8 mouse cellular contexts compared by ENCODE assay signal in genomic region chr7:98102488-98102887, GRCm38 (mm10). TPM values are rescaled to one million over a fixed set of nuclear protein-coding genes. Genes with fewer than 3 reads are reported as not detected.
DNase-seq lines count a peak whose midpoint lies in the region; ATAC-seq lines count a peak whose summit lies in the region.

No protein-coding gene starts in this region.

- WGBS in heart, embryonic 16.5 days: 92% methylated on average over 11 of the region's 11 CpGs
- 94% methylated on average over 11 of the region's 11 CpGs for WGBS in embryonic facial prominence, embryonic 13.5 days
- 96% methylated on average over 11 of the region's 11 CpGs for WGBS in intestine, embryonic 14.5 days
- WGBS in midbrain, embryonic 16.5 days: 95% methylated on average over 11 of the region's 11 CpGs

- H3K9ac ChIP-seq in heart, embryonic 16.5 days (ENCODE audit: low read length): peak overlapping the region; percentile 72
- peak overlapping the region; percentile 67; the same call in 1 of the 2 replicates for H3K9ac ChIP-seq in embryonic facial prominence, embryonic 13.5 days
- H3K9ac ChIP-seq in intestine, embryonic 14.5 days (ENCODE audit: low read length): no peak overlapping the region; the same call in 1 of the 2 replicates
- H3K9ac ChIP-seq in midbrain, embryonic 16.5 days (ENCODE audit: low read depth, low read length): peak overlapping the region; percentile 56

- H3K9me3 ChIP-seq in heart, embryonic 16.5 days (replicated peaks; ENCODE audit: control insufficient read depth, low read length): peaks cover 3% of the 10 kb centered on the region
- no peaks in the 10 kb centered on the region for H3K9me3 ChIP-seq in embryonic facial prominence, embryonic 13.5 days
- H3K9me3 ChIP-seq in intestine, embryonic 14.5 days (ENCODE audit: control insufficient read depth, low read length): peaks cover 2% of the 10 kb centered on the region
- no peaks in the 10 kb centered on the region for H3K9me3 ChIP-seq in midbrain, embryonic 16.5 days (replicated peaks; ENCODE audit: control insufficient read depth, low read length, poor library complexity, severe bottlenecking)

- no peak for DNase-seq in heart, postnatal 4 days
- DNase-seq in intestine, embryonic 14.5 days (ENCODE audit: low spot score): no peak
- DNase-seq in right cerebral cortex, adult 2 months (ENCODE audit: low spot score in 2 of 2): no peak
- DNase-seq in layer of hippocampus, adult 8-10 months (ENCODE audit: low spot score in 2 of 2): no peak

- no peak overlapping the region for H3K4me3 ChIP-seq in heart, embryonic 16.5 days (ENCODE audit: low read length)
- H3K4me3 ChIP-seq in embryonic facial prominence, embryonic 13.5 days: no peak overlapping the region
- no peak overlapping the region for H3K4me3 ChIP-seq in intestine, embryonic 14.5 days (ENCODE audit: low read depth, low read length)
- no peak overlapping the region for H3K4me3 ChIP-seq in midbrain, embryonic 16.5 days (ENCODE audit: low read depth, low read length)

- peaks cover 2% of the 10 kb centered on the region for H3K36me3 ChIP-seq in heart, embryonic 16.5 days (ENCODE audit: control insufficient read depth, insufficient read depth)
- H3K36me3 ChIP-seq in embryonic facial prominence, embryonic 13.5 days: peaks cover 5% of the 10 kb centered on the region
- H3K36me3 ChIP-seq in intestine, embryonic 14.5 days (ENCODE audit: control insufficient read depth, insufficient read depth, low read length): 0 out of 2 replicates have a peak, but pooled peaks cover 6% of the 10 kb centered on the region
- peaks cover 3% of the 10 kb centered on the region for H3K36me3 ChIP-seq in midbrain, embryonic 16.5 days (ENCODE audit: control insufficient read depth, insufficient read depth, low read length)

- peak overlapping the region; percentile 68; the same call in 1 of the 2 replicates for H3K27ac ChIP-seq in heart, embryonic 16.5 days (ENCODE audit: low read length)
- no peak overlapping the region for H3K27ac ChIP-seq in embryonic facial prominence, embryonic 13.5 days
- 0 out of 2 replicates have a peak overlapping the region, but pooled peaks have one; percentile 34 for H3K27ac ChIP-seq in intestine, embryonic 14.5 days (ENCODE audit: low read depth)
- H3K27ac ChIP-seq in midbrain, embryonic 16.5 days (ENCODE audit: low read length): peak overlapping the region; percentile 56; the same call in 1 of the 2 replicates

- H3K27me3 ChIP-seq in heart, embryonic 16.5 days (ENCODE audit: control insufficient read depth, insufficient read depth, low read length): no peaks in the 10 kb centered on the region; the same call in 1 of the 2 replicates
- no peaks in the 10 kb centered on the region for H3K27me3 ChIP-seq in embryonic facial prominence, embryonic 13.5 days
- no peaks in the 10 kb centered on the region for H3K27me3 ChIP-seq in intestine, embryonic 14.5 days (replicated peaks; ENCODE audit: control insufficient read depth, insufficient read depth, low read length)
- no peaks in the 10 kb centered on the region for H3K27me3 ChIP-seq in midbrain, embryonic 16.5 days (ENCODE audit: control insufficient read depth, insufficient read depth, low read depth, low read length)

- peaks cover 16% of the 10 kb centered on the region for H3K4me1 ChIP-seq in heart, embryonic 16.5 days (ENCODE audit: control insufficient read depth, insufficient read depth, low read length)
- peaks cover 7% of the 10 kb centered on the region; the same call in 1 of the 2 replicates for H3K4me1 ChIP-seq in embryonic facial prominence, embryonic 13.5 days
- H3K4me1 ChIP-seq in intestine, embryonic 14.5 days (replicated peaks; ENCODE audit: control insufficient read depth, insufficient read depth, low read length): peaks cover 6% of the 10 kb centered on the region
- peaks cover 5% of the 10 kb centered on the region; the same call in 1 of the 2 replicates for H3K4me1 ChIP-seq in midbrain, embryonic 16.5 days (ENCODE audit: control insufficient read depth, insufficient read depth, low read length)

- H3K4me2 ChIP-seq in heart, embryonic 16.5 days (ENCODE audit: low read depth, low read length): peak overlapping the region; percentile 65; the same call in 1 of the 2 replicates
- H3K4me2 ChIP-seq in embryonic facial prominence, embryonic 13.5 days: peak overlapping the region; percentile 57
- H3K4me2 ChIP-seq in intestine, embryonic 14.5 days (ENCODE audit: low read length): peak overlapping the region; percentile 48; the same call in 1 of the 2 replicates
- H3K4me2 ChIP-seq in midbrain, embryonic 16.5 days (ENCODE audit: low read length): peak overlapping the region; percentile 55

- no peak for ATAC-seq in heart, embryonic 16.5 days (replicated peaks; ENCODE audit: extremely low read depth, insufficient read depth, low FRiP score)
- no peak for ATAC-seq in embryonic facial prominence, embryonic 13.5 days (ENCODE audit: insufficient number of reproducible peaks, insufficient read depth, low FRiP score, low TSS enrichment, low read depth)
- no peak for ATAC-seq in intestine, embryonic 14.5 days (replicated peaks; ENCODE audit: low FRiP score, low TSS enrichment, low read depth)
- peak; percentile 37; the same call in 1 of the 2 replicates for ATAC-seq in midbrain, embryonic 16.5 days
- ATAC-seq in megakaryocyte-erythroid progenitor cell, adult 5-6 weeks (replicated peaks; ENCODE audit: low FRiP score, low TSS enrichment, poor library complexity, severe bottlenecking): no peak

RNA-seq across cellular contexts. Expression of gene Myo7a, which starts 16.8 kb away (rescaled TPM):
- 4.8 and 6.5 TPM in 2 replicates for polyA plus RNA-seq in heart, embryonic 16.5 days (2015; fragmentation: Nextera tagmentation; extraction: Ambion mirVana)
- total RNA-seq in heart, postnatal 4 days (2021): 1 to 10 TPM; 4.2 to 5.4 TPM
- 10.2 and 10.5 TPM in 2 replicates for polyA plus RNA-seq in embryonic facial prominence, embryonic 13.5 days (2015; fragmentation: Nextera tagmentation; extraction: Ambion mirVana)
- polyA plus RNA-seq in intestine, embryonic 14.5 days (2014; fragmentation: Nextera tagmentation; extraction: Ambion mirVana): 16.3 and 17.2 TPM in 2 replicates
- polyA plus RNA-seq in midbrain, embryonic 16.5 days (2015; fragmentation: Nextera tagmentation; extraction: Ambion mirVana): 22.5 and 22.8 TPM in 2 replicates
- 2.3 and 6.1 TPM in 2 replicates for total RNA-seq in megakaryocyte-erythroid progenitor cell, adult 5-6 weeks (2014; fragmentation: Nextera tagmentation)
- total RNA-seq in megakaryocyte-erythroid progenitor cell, adult 5-6 weeks (2017): 1.9 and 10.8 TPM in 2 replicates
- 10 to 100 TPM; 11.1 to 15.0 (median 13.2) TPM for total RNA-seq in layer of hippocampus, adult 8-10 months (2022)

RNA-seq across cellular contexts. Expression of gene Omp, which starts 42.8 kb away (rescaled TPM):
- 0.17 and 0.26 TPM in 2 replicates for polyA plus RNA-seq in heart, embryonic 16.5 days (2015; fragmentation: Nextera tagmentation; extraction: Ambion mirVana)
- under 1 TPM in 1 of 2 experiments, not detected in 1; 0.11 TPM for total RNA-seq in heart, postnatal 4 days (2021)
- polyA plus RNA-seq in embryonic facial prominence, embryonic 13.5 days (2015; fragmentation: Nextera tagmentation; extraction: Ambion mirVana): 1.0 and 1.3 TPM in 2 replicates
- polyA plus RNA-seq in intestine, embryonic 14.5 days (2014; fragmentation: Nextera tagmentation; extraction: Ambion mirVana): 0.47 TPM in 1 of 2 replicates, not detected in the other
- 0.35 TPM in 2 replicates for polyA plus RNA-seq in midbrain, embryonic 16.5 days (2015; fragmentation: Nextera tagmentation; extraction: Ambion mirVana)
- 0.63 and 0.82 TPM in 2 replicates for total RNA-seq in megakaryocyte-erythroid progenitor cell, adult 5-6 weeks (2014; fragmentation: Nextera tagmentation)
- total RNA-seq in megakaryocyte-erythroid progenitor cell, adult 5-6 weeks (2017): not detected in 2 replicates
- 1 to 10 TPM in 3 of 4 experiments, under 1 TPM in 1; 0.92 to 1.3 (median 1.1) TPM for total RNA-seq in layer of hippocampus, adult 8-10 months (2022)
